Mouse (Mus musculus) intestine, embryonic 15.5 days (tissue): ENCODE data around the gene Zbtb9. TPM values are rescaled to one million over a fixed set of nuclear protein-coding genes. Genes with fewer than 3 reads are reported as not detected.
"Not testable (repeated sequence)": the region's sequence is repeated elsewhere in the genome, so short reads cannot be mapped to it uniquely, and the experiment has no call there.

ENCODE experiments used
- ATAC-seq: fragments of 200-750 bp; cut with Nextera tagmentation; 2 replicates; pipeline ENCODE4 v1.8.0; 2017; ENCODE audit warnings: moderate TSS enrichment, moderate library complexity
- H3K27ac ChIP-seq: fragments of 300-500 bp; sonication (generic); 2 replicates; pipeline ENCODE4 v1.5.1; 2015; ENCODE audit warnings: mild to moderate bottlenecking, inconsistent platforms
- H3K27me3 ChIP-seq: fragments of 300-500 bp; sonication (generic); replicated peaks from 2 replicates; pipeline ENCODE4 v1.6.1; 2015; ENCODE audit warnings: inconsistent platforms
- H3K36me3 ChIP-seq: fragments of 300-500 bp; sonication (generic); 2 replicates; pipeline ENCODE4 v1.6.1; 2015; ENCODE audit warnings: inconsistent platforms
- H3K4me1 ChIP-seq: fragments of 300-500 bp; sonication (generic); replicated peaks from 2 replicates; pipeline ENCODE4 v1.6.1; 2015; ENCODE audit warnings: inconsistent platforms
- H3K4me2 ChIP-seq: fragments of 300-500 bp; sonication (generic); replicated peaks from 2 replicates; pipeline ENCODE4 v1.6.1; 2015; ENCODE audit warnings: mild to moderate bottlenecking, inconsistent platforms
- H3K4me3 ChIP-seq: fragments of 300-500 bp; sonication (generic); replicated peaks from 2 replicates; pipeline ENCODE4 v1.5.1; 2015; ENCODE audit warnings: inconsistent platforms
- H3K9ac ChIP-seq: fragments of 300-500 bp; sonication (generic); 2 replicates; pipeline ENCODE4 v1.6.1; 2015; ENCODE audit warnings: inconsistent platforms
- H3K9me3 ChIP-seq: fragments of 300-500 bp; sonication (generic); 2 replicates; pipeline ENCODE4 v1.6.1; 2016; ENCODE audit warnings: inconsistent platforms
- WGBS: fragments of 180-500 bp; shearing (Covaris S2); methylation state at CpG from one replicate; pipeline ENCODE4 v1.1.7; 2015; 5-methylcytosine and 5-hydroxymethylcytosine counted together
- polyA plus RNA-seq: library from polyadenylated mRNA; unstranded; fragments of >200 nt; fragmentation: Nextera tagmentation; extraction: Ambion mirVana; gene quantifications from 2 replicates; pipeline ENCODE4 v1.2.1, GENCODE M21; 2015

Zbtb9 gene
- polyA plus RNA-seq, 1 experiment from 2014 or later: 14.0 TPM

- 95% methylated on average over 21 of the region's 21 CpGs for WGBS
- no peak for ATAC-seq
These were observed 11.3 kb upstream of the Zbtb9 start for GRCm38 (mm10) chr17:26961572-26962240.

GRCm38 (mm10) chr17:26966993-26967392 is 6.0 kb upstream of the Zbtb9 start:
- Histone ChIP-seq H3K36me3 (peaks cover 11% of the 10 kb centered on the region; the same call in 1 of the 2 replicates), H3K9me3 (no peaks in the 10 kb centered on the region), H3K4me3 (no peak overlapping the region), H3K4me1 (peaks cover 11% of the 10 kb centered on the region), H3K27ac (no peak overlapping the region), H3K4me2 (no peak overlapping the region), H3K27me3 (no peaks in the 10 kb centered on the region), H3K9ac (no peak overlapping the region)
- ATAC-seq: no peak
- WGBS: 85% methylated on average over 11 of the region's 11 CpGs

More at GRCm38 (mm10) chr17:26961572-26962240, 11.3 kb upstream of the Zbtb9 start:
- no peak overlapping the region for H3K4me2 ChIP-seq
- no peak overlapping the region for H3K27ac ChIP-seq
- no peaks in the 10 kb centered on the region for H3K4me1 ChIP-seq
- H3K4me3 ChIP-seq: no peak overlapping the region
- no peak overlapping the region for H3K9ac ChIP-seq
- H3K27me3 ChIP-seq: no peaks in the 10 kb centered on the region
- H3K9me3 ChIP-seq: no peaks in the 10 kb centered on the region
- peaks cover 24% of the 10 kb centered on the region for H3K36me3 ChIP-seq

GRCm38 (mm10) chr17:26967477-26967876 is 5.5 kb upstream of the Zbtb9 start:
- no peak overlapping the region for H3K27ac ChIP-seq
- no peaks in the 10 kb centered on the region for H3K9me3 ChIP-seq
- H3K4me2 ChIP-seq: no peak overlapping the region
- H3K36me3 ChIP-seq: peaks cover 11% of the 10 kb centered on the region; the same call in 1 of the 2 replicates
- WGBS: 86% methylated on average over 6 of the region's 6 CpGs
- no peak for ATAC-seq
- peaks cover 12% of the 10 kb centered on the region for H3K4me1 ChIP-seq
- H3K9ac ChIP-seq: no peak overlapping the region
- no peak overlapping the region for H3K4me3 ChIP-seq
- H3K27me3 ChIP-seq: no peaks in the 10 kb centered on the region

- no peak for ATAC-seq
- Histone ChIP-seq H3K4me2 (no peak overlapping the region), H3K9ac (no peak overlapping the region), H3K9me3 (no peaks in the 10 kb centered on the region), H3K36me3 (peaks cover 11% of the 10 kb centered on the region; the same call in 1 of the 2 replicates), H3K27ac (no peak overlapping the region), H3K4me3 (no peak overlapping the region), H3K4me1 (peaks cover 12% of the 10 kb centered on the region), H3K27me3 (no peaks in the 10 kb centered on the region)
- WGBS: 83% methylated on average over 6 of the region's 6 CpGs
These were observed 4.8 kb upstream of the Zbtb9 start for GRCm38 (mm10) chr17:26968200-26968611.

GRCm38 (mm10) chr17:26969257-26969656 is 3.7 kb upstream of the Zbtb9 start:
- ATAC-seq: no peak
- Histone ChIP-seq H3K9ac (no peak overlapping the region), H3K27ac (no peak overlapping the region), H3K36me3 (peaks cover 11% of the 10 kb centered on the region; the same call in 1 of the 2 replicates), H3K27me3 (no peaks in the 10 kb centered on the region), H3K4me1 (peaks cover 20% of the 10 kb centered on the region), H3K4me2 (no peak overlapping the region), H3K4me3 (no peak overlapping the region), H3K9me3 (no peaks in the 10 kb centered on the region)
- 84% methylated on average over 6 of the region's 6 CpGs for WGBS

GRCm38 (mm10) chr17:26970221-26970620 is 2.7 kb upstream of the Zbtb9 start:
- no peaks in the 10 kb centered on the region for H3K27me3 ChIP-seq
- H3K27ac ChIP-seq: no peak overlapping the region
- H3K9ac ChIP-seq: no peak overlapping the region
- no peak overlapping the region for H3K4me3 ChIP-seq
- 64% methylated on average over 12 of the region's 12 CpGs for WGBS
- H3K4me2 ChIP-seq: no peak overlapping the region
- peaks cover 8% of the 10 kb centered on the region; the same call in 1 of the 2 replicates for H3K36me3 ChIP-seq
- H3K9me3 ChIP-seq: no peaks in the 10 kb centered on the region
- ATAC-seq: no peak
- H3K4me1 ChIP-seq: peaks cover 25% of the 10 kb centered on the region

- 61% methylated on average over 8 of the region's 8 CpGs for WGBS
- H3K4me2 ChIP-seq: peak overlapping the region; percentile 83
- H3K27ac ChIP-seq: peak overlapping the region; percentile 7; the same call in 1 of the 2 replicates
- H3K9me3 ChIP-seq: no peaks in the 10 kb centered on the region
- peaks cover 33% of the 10 kb centered on the region for H3K4me1 ChIP-seq
- peaks cover 11% of the 10 kb centered on the region; the same call in 1 of the 2 replicates for H3K36me3 ChIP-seq
- peak overlapping the region; percentile 23; the same call in 1 of the 2 replicates for H3K9ac ChIP-seq
- no peak for ATAC-seq
- peak overlapping the region; percentile 89 for H3K4me3 ChIP-seq
- H3K27me3 ChIP-seq: no peaks in the 10 kb centered on the region
These were observed 1.6 kb upstream of the Zbtb9 start for GRCm38 (mm10) chr17:26971247-26971905.

- H3K9me3 ChIP-seq: no peaks in the 10 kb centered on the region
- peaks cover 33% of the 10 kb centered on the region for H3K4me1 ChIP-seq
- no peak for ATAC-seq
- H3K27me3 ChIP-seq: no peaks in the 10 kb centered on the region
- H3K27ac ChIP-seq: peak overlapping the region; percentile 91
- WGBS: 3% methylated on average over 3 of the region's 3 CpGs
- H3K4me2 ChIP-seq: peak overlapping the region; percentile 83
- H3K36me3 ChIP-seq: peaks cover 11% of the 10 kb centered on the region; the same call in 1 of the 2 replicates
- peak overlapping the region; percentile 89 for H3K4me3 ChIP-seq
- H3K9ac ChIP-seq: peak overlapping the region; percentile 87
These were observed 860 bp upstream of the Zbtb9 start for GRCm38 (mm10) chr17:26972107-26972506.

GRCm38 (mm10) chr17:26974547-26974946 is 1.6 kb downstream of the Zbtb9 start:
- peak overlapping the region; percentile 88; the same call in 1 of the 2 replicates for H3K4me2 ChIP-seq
- no peak overlapping the region for H3K27ac ChIP-seq
- no peak overlapping the region for H3K4me3 ChIP-seq
- H3K36me3 ChIP-seq: peaks cover 16% of the 10 kb centered on the region; the same call in 1 of the 2 replicates
- peaks cover 33% of the 10 kb centered on the region for H3K4me1 ChIP-seq
- ATAC-seq: no peak
- 93% methylated on average over 15 of the region's 15 CpGs for WGBS
- no peaks in the 10 kb centered on the region for H3K27me3 ChIP-seq
- H3K9ac ChIP-seq: no peak overlapping the region
- H3K9me3 ChIP-seq: no peaks in the 10 kb centered on the region

GRCm38 (mm10) chr17:26975415-26975814 is 2.4 kb downstream of the Zbtb9 start:
- ATAC-seq: no peak

GRCm38 (mm10) chr17:26977354-26977753 is 4.4 kb downstream of the Zbtb9 start:
- ATAC-seq: not testable (repeated sequence)
- H3K36me3 ChIP-seq: peaks cover 16% of the 10 kb centered on the region; the same call in 1 of the 2 replicates
- WGBS: 90% methylated on average over 6 of the region's 6 CpGs

More at GRCm38 (mm10) chr17:26975415-26975814, 2.4 kb downstream of the Zbtb9 start:
- Histone ChIP-seq H3K36me3 (peaks cover 16% of the 10 kb centered on the region; the same call in 1 of the 2 replicates), H3K4me1 (peaks cover 33% of the 10 kb centered on the region), H3K27ac (no peak overlapping the region), H3K27me3 (no peaks in the 10 kb centered on the region), H3K4me3 (no peak overlapping the region), H3K9ac (no peak overlapping the region), H3K9me3 (no peaks in the 10 kb centered on the region), H3K4me2 (no peak overlapping the region)

GRCm38 (mm10) chr17:26979426-26979825 is 6.5 kb downstream of the Zbtb9 start:
- Histone ChIP-seq H3K27ac (no peak overlapping the region), H3K4me1 (peaks cover 12% of the 10 kb centered on the region), H3K9me3 (no peaks in the 10 kb centered on the region), H3K27me3 (no peaks in the 10 kb centered on the region), H3K4me3 (no peak overlapping the region), H3K9ac (no peak overlapping the region), H3K36me3 (peaks cover 16% of the 10 kb centered on the region; the same call in 1 of the 2 replicates), H3K4me2 (no peak overlapping the region)
- no peak for ATAC-seq
- 78% methylated on average over 2 of the region's 2 CpGs for WGBS

More at GRCm38 (mm10) chr17:26977354-26977753, 4.4 kb downstream of the Zbtb9 start:
- not testable (repeated sequence) for H3K9ac ChIP-seq, H3K27me3 ChIP-seq, H3K4me3 ChIP-seq, H3K27ac ChIP-seq, H3K9me3 ChIP-seq, H3K4me2 ChIP-seq
- peaks cover 22% of the 10 kb centered on the region for H3K4me1 ChIP-seq
